Mouse (Mus musculus) gastrocnemius, adult 2 months (tissue): ENCODE measurements around the gene Laptm5. TPM values are rescaled to one million over a fixed set of nuclear protein-coding genes. Genes with fewer than 3 reads are reported as not detected.

Source experiments
- DNase-seq: peaks from one replicate; pipeline ENCODE4 v3.0.0; 2022
- H3K27ac ChIP-seq: fragments of 200-600 bp; 2 replicates; pipeline ENCODE4 v1.8.1; 2022; ENCODE audit warnings: mild to moderate bottlenecking
- H3K4me3 ChIP-seq: fragments of 200-600 bp; 2 replicates; pipeline ENCODE4 v1.8.1; 2022; ENCODE audit warnings: mild to moderate bottlenecking, moderate library complexity
- CTCF ChIP-seq: fragments of 200-600 bp; IDR thresholded peaks from 2 replicates; pipeline ENCODE4 v1.8.1; 2022; ENCODE audit warnings: antibody characterized with exemption, mild to moderate bottlenecking, moderate library complexity
- intact Hi-C: fragments of 180-260 bp; cut with DNase I; formaldehyde crosslinking; loops from one replicate; pipeline ENCODE4 v1.15.1; 2025
- long read RNA-seq, 2 experiments: library from polyadenylated mRNA; stranded (forward); transcript quantifications; one replicate each; pipeline ENCODE4 v2.0.0; 2021
- total RNA-seq, 2 experiments: library from RNA; stranded (reverse); gene quantifications; 2 replicates each; pipeline ENCODE4 v1.2.3; 2021

The Laptm5 gene
- 1 to 10 TPM; 2.5 to 5.3 TPM for total RNA-seq
- long read RNA-seq, experiment 1, partial matches to known transcripts: 2 of 6 reads
- long read RNA-seq, experiment 1, other reads (novel, unspliced or antisense): 1 of 6 reads
- long read RNA-seq, experiment 2: 0 reads

DNA sequence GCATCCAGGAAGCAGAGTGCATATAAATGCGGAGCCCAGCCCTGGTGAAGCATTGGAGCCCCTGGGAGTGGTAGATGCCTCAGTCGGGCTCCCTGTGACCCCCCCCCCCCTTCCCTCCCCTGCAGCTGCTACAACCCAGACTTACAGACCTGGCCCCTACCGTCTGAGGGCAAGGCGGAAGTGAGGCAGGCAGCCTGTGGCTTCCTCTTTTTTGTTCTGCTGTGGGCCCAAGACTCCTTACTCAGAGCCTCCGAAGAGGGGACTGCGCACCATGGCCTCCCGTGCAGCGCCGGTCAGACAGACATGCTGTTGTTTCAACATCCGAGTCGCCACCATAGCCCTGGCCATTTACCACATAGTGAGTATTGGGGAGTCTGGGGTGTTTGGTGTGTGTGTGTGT, at the start of gene Laptm5:
TSS of gene Laptm5 (plus strand) at position 49 of the 400 bp plus-strand sequence.
- peak; percentile 51 for DNase-seq
- Histone ChIP-seq H3K27ac (peak within 1 kb of the TSS; percentile 40), H3K4me3 (peak within 1 kb of the TSS; percentile 51)
- intact Hi-C loops: no loop called here
- no peak for TF ChIP-seq CTCF

DNA sequence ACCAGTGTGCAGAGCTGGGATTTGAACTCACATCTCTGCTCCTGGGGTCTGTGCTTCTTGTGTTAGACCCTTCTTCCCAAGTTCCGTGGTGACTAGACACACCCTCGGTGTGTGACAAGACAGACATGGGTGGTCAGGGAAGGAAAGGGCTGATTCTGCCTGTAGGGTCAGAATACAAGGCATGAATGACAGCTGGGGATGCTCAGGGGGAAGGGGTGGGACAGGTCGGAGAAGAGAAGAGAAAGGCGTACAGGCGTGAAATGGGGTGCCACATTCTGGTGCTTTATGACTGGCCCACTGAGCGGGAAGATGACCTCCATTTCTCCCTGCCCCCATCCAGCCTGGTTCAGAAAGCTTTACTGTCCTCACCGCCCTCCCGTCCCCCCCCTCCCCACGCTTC, 47.5 kb upstream of the Laptm5 start:
- Histone ChIP-seq H3K27ac (no peak overlapping the region), H3K4me3 (no peak overlapping the region)
- no peak for TF ChIP-seq CTCF
- no peak for DNase-seq
- intact Hi-C loops: no loop called here

DNA sequence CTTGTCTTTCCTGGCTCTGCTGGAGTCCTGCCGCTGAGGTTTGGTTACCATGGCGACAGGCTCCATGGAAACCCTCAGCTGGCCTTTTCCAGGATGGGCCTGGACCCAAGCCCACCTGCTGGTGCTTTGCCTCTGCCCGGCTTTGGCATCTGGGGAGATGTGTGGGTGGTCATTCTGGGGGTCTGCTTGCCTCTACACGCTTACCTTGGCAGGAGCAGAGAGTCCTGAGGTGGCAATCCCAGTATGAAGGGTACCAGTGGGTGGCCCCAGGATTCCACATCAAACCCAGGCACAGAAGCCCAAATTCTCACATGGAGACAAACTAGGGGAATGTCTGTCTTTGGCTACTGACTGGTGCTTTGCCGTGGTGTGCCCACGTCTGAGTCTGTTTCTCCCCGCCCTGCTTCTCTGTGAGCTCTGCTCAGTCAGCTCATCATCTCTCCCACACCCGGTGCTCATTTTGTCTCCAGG, 47.0 kb upstream of the Laptm5 start:
- no peak for DNase-seq
- Histone ChIP-seq H3K4me3 (no peak overlapping the region), H3K27ac (no peak overlapping the region)
- intact Hi-C loops: no loop called here
- TF ChIP-seq CTCF: no peak

- DNase-seq: no peak
- H3K4me3 ChIP-seq: no peak overlapping the region
- intact Hi-C loops: no loop called here
- TF ChIP-seq CTCF: no peak
- H3K27ac ChIP-seq: no peak overlapping the region
Observed at GRCm38 (mm10) chr4:130867940-130868339, 45.0 kb upstream of the Laptm5 start.

GRCm38 (mm10) chr4:130868803-130869202, 44.1 kb upstream of the Laptm5 start:
- Histone ChIP-seq H3K4me3 (no peak overlapping the region), H3K27ac (no peak overlapping the region)
- peak; percentile 31; the same call in 1 of the 2 replicates for TF ChIP-seq CTCF
- intact Hi-C loops: no loop called here
- no peak for DNase-seq

GRCm38 (mm10) chr4:130872414-130872813, 40.5 kb upstream of the Laptm5 start:
- no peak for TF ChIP-seq CTCF
- no peak overlapping the region for H3K27ac ChIP-seq
- intact Hi-C loops: no loop called here
- H3K4me3 ChIP-seq: no peak overlapping the region
- DNase-seq: no peak

DNA sequence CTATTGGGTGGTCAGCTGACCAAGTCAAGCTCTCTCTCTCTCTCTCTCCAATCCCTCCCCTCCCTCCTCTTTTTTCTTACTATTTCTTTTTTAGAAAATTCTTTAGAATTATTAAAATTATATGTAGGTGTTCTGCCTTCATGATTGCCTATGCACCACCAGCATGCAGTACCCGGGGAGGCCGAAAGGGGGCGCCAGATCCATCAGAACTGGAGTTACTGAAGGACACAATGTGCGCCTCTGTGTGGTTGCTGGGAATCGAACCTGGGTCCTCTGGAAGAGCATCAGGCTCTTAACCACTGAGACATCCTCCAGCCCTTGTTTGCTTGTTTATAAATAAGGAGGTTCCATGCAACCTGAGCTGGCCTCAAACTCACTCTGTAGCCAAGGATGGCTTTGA, 39.5 kb upstream of the Laptm5 start:
- Histone ChIP-seq H3K27ac (no peak overlapping the region), H3K4me3 (no peak overlapping the region)
- TF ChIP-seq CTCF: peak; percentile 42; the same call in 1 of the 2 replicates
- intact Hi-C loops: no loop called here
- no peak for DNase-seq

- peak; percentile 79 for DNase-seq
- no peak for TF ChIP-seq CTCF
- intact Hi-C loops: no loop called here
- Histone ChIP-seq H3K27ac (no peak overlapping the region), H3K4me3 (no peak overlapping the region)
Observed at GRCm38 (mm10) chr4:130874601-130875000, 38.3 kb upstream of the Laptm5 start.

GRCm38 (mm10) chr4:130876016-130876726, 36.8 kb upstream of the Laptm5 start:
- no peak for DNase-seq
- intact Hi-C loops: no loop called here
- no peak for TF ChIP-seq CTCF
- no peak overlapping the region for H3K4me3 ChIP-seq
- no peak overlapping the region for H3K27ac ChIP-seq

DNA sequence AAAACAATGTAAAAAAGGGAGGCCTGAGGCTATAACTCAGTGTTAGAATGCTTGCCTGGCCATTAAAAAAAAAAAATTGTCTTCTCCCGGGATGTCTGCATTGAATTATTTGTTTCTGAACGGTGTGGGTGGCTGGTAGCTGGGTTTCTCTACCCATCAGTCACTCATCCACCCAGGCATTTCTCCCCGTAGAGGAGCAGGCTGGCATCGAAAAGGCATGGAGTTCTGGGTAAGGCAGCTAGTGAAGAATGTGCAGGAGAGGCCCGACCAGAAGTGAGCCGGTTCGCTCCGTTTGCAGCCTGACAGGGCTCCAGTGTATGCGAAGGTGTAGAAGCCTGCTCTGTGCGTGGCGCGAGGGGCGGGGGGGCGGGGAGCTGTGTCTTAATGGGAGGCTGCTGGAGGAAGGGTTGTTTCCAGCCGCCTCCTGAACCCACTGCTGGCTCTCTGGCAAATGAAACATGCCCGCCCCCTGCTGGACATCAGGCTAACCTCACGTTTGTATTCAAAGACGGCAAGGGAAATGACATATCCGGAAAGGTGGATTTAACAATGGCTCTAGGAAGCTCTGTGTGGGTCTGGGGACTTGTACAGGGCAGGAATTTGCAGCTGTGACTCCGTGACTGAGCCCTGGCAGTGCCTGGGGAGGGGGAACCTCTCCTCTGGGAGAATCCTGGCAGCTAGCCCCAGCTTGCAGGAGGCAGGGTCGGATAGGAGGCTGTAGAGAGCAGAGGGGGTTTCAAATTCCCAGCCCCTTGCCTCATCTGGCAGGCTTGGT, 34.5 kb upstream of the Laptm5 start:
- peak; percentile 87 for DNase-seq
- intact Hi-C loops: loop anchor here (1.0 kb wide), 1 partner anchor 88 kb away; no protein-coding TSS in a partner anchor
- Histone ChIP-seq H3K27ac (no peak overlapping the region; the same call in 1 of the 2 replicates), H3K4me3 (peak overlapping the region; percentile 32; the same call in 1 of the 2 replicates)
- peak; percentile 87 for TF ChIP-seq CTCF

DNA sequence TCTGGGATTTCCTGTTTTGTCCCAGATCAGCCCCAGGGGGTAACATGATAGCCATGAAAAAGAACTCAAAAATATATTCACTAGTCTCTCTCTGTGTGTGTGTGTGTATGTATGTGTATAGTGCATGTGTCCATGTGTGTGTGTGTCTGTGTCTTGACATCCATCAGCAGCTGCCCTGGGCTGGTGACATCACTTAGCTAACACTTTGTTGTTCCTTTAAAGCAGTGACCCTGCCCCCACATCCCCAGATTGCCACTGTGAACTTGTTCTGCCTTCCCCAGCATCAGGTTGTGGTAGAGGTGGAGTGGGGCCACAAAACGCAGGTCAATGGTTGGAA, 33.9 kb upstream of the Laptm5 start:
- intact Hi-C loops: no loop called here
- H3K27ac ChIP-seq: no peak overlapping the region; the same call in 1 of the 2 replicates
- no peak for DNase-seq
- TF ChIP-seq CTCF: no peak
- H3K4me3 ChIP-seq: no peak overlapping the region

DNA sequence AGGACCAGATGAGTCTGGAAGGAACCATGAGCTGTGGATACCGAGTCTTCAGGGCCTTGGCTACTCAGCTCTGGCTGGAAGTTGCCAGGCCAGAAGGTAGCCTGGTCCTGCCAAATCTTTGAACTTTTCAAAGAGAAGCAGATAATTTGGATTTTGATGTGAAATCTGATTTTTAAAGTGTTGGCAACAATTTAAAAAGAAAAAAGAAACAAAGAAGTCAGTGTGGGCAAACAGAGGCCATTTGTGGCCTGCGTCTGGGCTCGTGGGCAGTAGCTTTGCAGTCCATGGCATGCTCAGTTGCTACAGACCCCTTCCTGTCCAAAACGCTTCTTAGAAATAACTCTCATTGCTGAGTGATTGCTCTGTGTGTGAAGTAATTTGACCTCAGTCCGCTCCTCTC, 31.6 kb upstream of the Laptm5 start:
- intact Hi-C loops: no loop called here
- no peak for TF ChIP-seq CTCF
- no peak overlapping the region for H3K4me3 ChIP-seq
- no peak for DNase-seq
- H3K27ac ChIP-seq: no peak overlapping the region

GRCm38 (mm10) chr4:130882762-130883161, 30.2 kb upstream of the Laptm5 start:
- TF ChIP-seq CTCF: no peak
- intact Hi-C loops: no loop called here
- H3K27ac ChIP-seq: no peak overlapping the region
- H3K4me3 ChIP-seq: no peak overlapping the region
- no peak for DNase-seq
